Mouse (Mus musculus) MEL (cell line): ENCODE measurements around the gene Wdfy1.

Experiments
- BHLHE40 ChIP-seq: IDR thresholded peaks from 2 replicates; pipeline ENCODE4 v1.6.1; 2012; ENCODE audit warnings: low read depth, mild to moderate bottlenecking, inconsistent platforms, low read length, improper control_type of control experiment, borderline replicate concordance
- CTCF ChIP-seq, 3 experiments: IDR thresholded peaks in 2 of 3; conservative IDR thresholded peaks in 1 of 3; 2 replicates each; pipeline ENCODE4 v1.5.1; 2011 to 2012; ENCODE audit warnings: low read length in 3 of 3, low read depth in 2 of 3, mild to moderate bottlenecking in 2 of 3, improper control_type of control experiment in 1 of 3, inconsistent platforms in 1 of 3, mixed read lengths in 1 of 3, moderate library complexity in 1 of 3; ENCODE audit not compliant: control insufficient read depth in 1 of 3, insufficient read depth in 1 of 3, poor library complexity in 1 of 3, severe bottlenecking in 1 of 3
- EP300 ChIP-seq, 2 experiments: IDR thresholded peaks; 2 replicates each; pipeline ENCODE4 v1.6.1; 2011; ENCODE audit warnings: improper control_type of control experiment in 2 of 2, low read length in 2 of 2, low read depth in 1 of 2, mild to moderate bottlenecking in 1 of 2
- HCFC1 ChIP-seq: IDR thresholded peaks from 2 replicates; pipeline ENCODE4 v1.6.1; 2012; ENCODE audit warnings: low read depth, mild to moderate bottlenecking, inconsistent platforms, low read length, improper control_type of control experiment, moderate library complexity
- NRF1 ChIP-seq: IDR thresholded peaks from 2 replicates; pipeline ENCODE4 v1.6.1; 2014; ENCODE audit warnings: low read depth, mild to moderate bottlenecking, inconsistent platforms, low read length, improper control_type of control experiment, moderate library complexity; ENCODE audit not compliant: poor library complexity, insufficient read depth, severe bottlenecking
- ZMIZ1 ChIP-seq: IDR thresholded peaks from 2 replicates; pipeline ENCODE4 v1.6.1; 2012; ENCODE audit warnings: low read depth, mild to moderate bottlenecking, inconsistent platforms, low read length, improper control_type of control experiment, moderate library complexity

- TF ChIP-seq HCFC1: no peak
- TF ChIP-seq CTCF (IDR thresholded peaks at IDR 0.05 in 2 of 3, conservative IDR thresholded peaks at IDR 0.05 in 1 of 3; ENCODE audit: control insufficient read depth in 1 of 3, insufficient read depth in 1 of 3, low read depth in 2 of 3, low read length in 3 of 3, poor library complexity in 1 of 3, severe bottlenecking in 1 of 3): no peak
- no peak for TF ChIP-seq BHLHE40
- no peak for TF ChIP-seq NRF1
- TF ChIP-seq EP300 (IDR thresholded peaks at IDR 0.05; ENCODE audit: low read depth in 1 of 2, low read length in 2 of 2): no peak
- no peak for TF ChIP-seq ZMIZ1
Observed at GRCm38 (mm10) chr1:79736408-79736807, 39.5 kb downstream of the Wdfy1 start.
